Mouse (Mus musculus): ENCODE data around the gene Thg1l. TPM values are rescaled to one million over a fixed set of nuclear protein-coding genes. Genes with fewer than 3 reads are reported as not detected.

Thg1l gene
- polyA plus RNA-seq, 1 experiment from 2014 or later, result 9.8 TPM

- no peaks in the 10 kb centered on the region for H3K27me3 ChIP-seq (replicated peaks)
- WGBS, result 88% methylated on average over 2 of the region's 2 CpGs
These were observed 7.8 kb downstream of the Thg1l start for GRCm38 (mm10) chr11:45947491-45947890.

DNA sequence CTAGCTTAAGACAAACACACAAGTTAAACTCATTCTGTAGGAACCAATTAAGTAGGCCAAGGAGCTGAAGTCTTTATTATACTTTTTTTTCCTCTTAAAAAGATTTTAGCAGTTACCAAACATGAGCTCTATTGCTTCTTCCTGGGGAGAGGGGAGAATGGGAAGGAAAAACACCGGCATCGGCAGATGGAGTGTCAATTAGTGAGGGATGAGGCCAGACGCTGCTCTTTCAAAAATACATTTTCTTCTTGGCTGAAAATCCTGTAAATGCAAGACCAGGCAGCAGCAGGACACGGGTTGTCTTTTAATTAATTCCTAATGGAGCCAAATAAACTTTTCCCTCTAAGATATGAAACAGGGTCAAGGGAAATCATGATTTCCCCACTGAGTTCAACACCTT lies 8.5 kb downstream of the Thg1l start:
- H3K27ac ChIP-seq, result no peak overlapping the region
- no peak overlapping the region for H3K4me3 ChIP-seq
- peaks cover 19% of the 10 kb centered on the region; the same call in 1 of the 2 replicates for H3K36me3 ChIP-seq
- no peak overlapping the region for H3K9ac ChIP-seq
- no peaks in the 10 kb centered on the region for H3K9me3 ChIP-seq
- H3K4me1 ChIP-seq, result peaks cover 15% of the 10 kb centered on the region
- no peak for ATAC-seq (ENCODE audit: low FRiP score, low read depth)
- H3K27me3 ChIP-seq (replicated peaks), result no peaks in the 10 kb centered on the region
- H3K4me2 ChIP-seq (replicated peaks), result no peak overlapping the region
- 83% methylated on average over 4 of the region's 4 CpGs for WGBS

More at GRCm38 (mm10) chr11:45947491-45947890, 7.8 kb downstream of the Thg1l start:
- Histone ChIP-seq H3K4me3 (no peak overlapping the region), H3K4me2 (replicated peaks) (no peak overlapping the region), H3K9ac (no peak overlapping the region), H3K4me1 (peaks cover 15% of the 10 kb centered on the region), H3K27ac (no peak overlapping the region), H3K9me3 (no peaks in the 10 kb centered on the region), H3K36me3 (peaks cover 24% of the 10 kb centered on the region; the same call in 1 of the 2 replicates)
- no peak for ATAC-seq (ENCODE audit: low FRiP score, low read depth)

DNA sequence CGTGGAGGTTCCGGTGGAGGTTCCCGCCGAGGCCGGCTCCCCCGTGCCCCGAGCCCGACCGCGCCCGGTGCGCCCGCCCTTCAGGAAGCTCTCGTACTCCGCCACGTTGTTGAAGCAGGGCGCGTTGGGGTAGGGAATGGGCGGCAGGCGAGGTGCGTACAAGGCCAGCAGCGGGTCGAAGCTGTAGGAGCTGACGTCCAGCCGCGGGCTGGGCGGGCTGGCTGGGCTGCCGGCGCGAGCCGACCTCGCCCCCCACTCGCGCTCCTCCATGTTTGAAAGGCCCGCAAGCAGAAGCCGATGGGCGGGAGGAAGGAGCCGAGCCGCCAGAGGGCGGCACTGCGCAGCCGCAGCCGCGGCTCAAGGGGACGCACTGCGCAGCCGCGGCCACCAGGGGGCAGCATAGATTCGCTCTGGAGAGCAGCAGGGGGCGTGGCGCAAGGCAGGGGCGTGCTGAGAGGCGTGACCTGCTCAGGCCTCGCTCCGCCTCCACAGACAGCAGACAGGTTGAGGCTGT lies 10.6 kb downstream of the Thg1l start, which contains the start of gene Lsm11:
Gene Lsm11 (minus strand): TSS at position 293 of the 514 bp plus-strand sequence.
- peak within 1 kb of the TSS; percentile 79 for H3K9ac ChIP-seq
- WGBS, result under 1% methylated on average over 53 of the region's 55 CpGs
- peaks cover 16% of the 10 kb centered on the region; the same call in 1 of the 2 replicates for H3K36me3 ChIP-seq
- H3K9me3 ChIP-seq, result no peaks in the 10 kb centered on the region
- ATAC-seq (ENCODE audit: low FRiP score, low read depth), result peak; percentile 90
- no peak within 1 kb of the TSS for H3K27ac ChIP-seq
- peak within 1 kb of the TSS; percentile 86 for H3K4me3 ChIP-seq
- peaks cover 15% of the 10 kb centered on the region for H3K4me1 ChIP-seq
- H3K27me3 ChIP-seq (replicated peaks), result no peaks in the 10 kb centered on the region
- peak within 1 kb of the TSS; percentile 88 for H3K4me2 ChIP-seq (replicated peaks)

DNA sequence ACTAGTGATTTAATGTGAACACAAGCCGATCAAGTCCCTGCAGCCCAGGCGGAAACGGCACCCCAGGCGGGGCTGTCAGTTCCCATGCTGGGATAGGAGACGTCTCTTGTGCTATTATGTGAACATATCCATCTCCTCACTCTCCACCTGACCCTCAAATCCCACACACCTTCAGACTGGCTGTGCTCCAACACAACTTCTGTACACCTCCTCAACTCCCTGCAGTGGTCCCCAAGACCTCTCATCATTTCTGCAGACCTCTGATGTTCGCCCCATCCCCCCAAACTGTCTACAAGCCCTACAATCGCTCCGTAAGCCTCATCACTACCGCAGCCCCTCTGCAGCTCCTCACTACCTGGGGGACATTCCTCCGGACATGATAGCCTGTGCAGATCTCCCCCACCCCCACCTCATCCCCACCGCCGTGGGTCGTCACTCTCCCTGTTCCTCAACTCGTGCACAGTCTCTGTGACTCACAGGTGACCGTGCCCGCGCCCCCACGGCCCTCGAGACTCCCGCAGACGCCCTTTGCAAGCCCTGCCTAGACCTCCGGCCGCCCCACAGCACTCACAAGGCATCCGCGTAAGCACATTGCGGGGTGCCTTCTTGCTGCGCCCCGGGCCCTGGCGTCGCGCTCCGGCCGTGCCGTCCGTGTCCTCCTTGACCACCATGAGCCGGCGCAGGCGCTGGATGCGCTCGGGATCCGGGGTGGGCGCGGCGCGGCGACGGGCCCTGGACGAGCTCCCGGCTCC lies 11.2 kb downstream of the Thg1l start:
- Histone ChIP-seq H3K27me3 (replicated peaks) (no peaks in the 10 kb centered on the region), H3K9ac (peak overlapping the region; percentile 79), H3K4me3 (peak overlapping the region; percentile 86), H3K36me3 (peaks cover 10% of the 10 kb centered on the region; the same call in 1 of the 2 replicates), H3K4me1 (peaks cover 15% of the 10 kb centered on the region), H3K4me2 (replicated peaks) (peak overlapping the region; percentile 88), H3K9me3 (no peaks in the 10 kb centered on the region), H3K27ac (no peak overlapping the region)
- ATAC-seq (ENCODE audit: low FRiP score, low read depth), result peak; percentile 74
- under 1% methylated on average over 49 of the region's 49 CpGs for WGBS

GRCm38 (mm10) chr11:45943108-45943705 lies 12.1 kb downstream of the Thg1l start:
- Histone ChIP-seq H3K27me3 (replicated peaks) (no peaks in the 10 kb centered on the region), H3K36me3 (peaks cover 7% of the 10 kb centered on the region; the same call in 1 of the 2 replicates), H3K27ac (no peak overlapping the region), H3K9ac (peak overlapping the region; percentile 79), H3K4me2 (replicated peaks) (peak overlapping the region; percentile 88), H3K9me3 (no peaks in the 10 kb centered on the region), H3K4me3 (peak overlapping the region; percentile 86), H3K4me1 (peaks cover 15% of the 10 kb centered on the region)
- ATAC-seq (ENCODE audit: low FRiP score, low read depth), result no peak
- 66% methylated on average over 7 of the region's 7 CpGs for WGBS

GRCm38 (mm10) chr11:45942281-45942680 lies 13.0 kb downstream of the Thg1l start:
- Histone ChIP-seq H3K36me3 (peaks cover 4% of the 10 kb centered on the region; the same call in 1 of the 2 replicates), H3K9ac (no peak overlapping the region), H3K4me3 (no peak overlapping the region), H3K4me2 (replicated peaks) (no peak overlapping the region), H3K9me3 (no peaks in the 10 kb centered on the region), H3K27me3 (replicated peaks) (no peaks in the 10 kb centered on the region), H3K4me1 (peaks cover 15% of the 10 kb centered on the region), H3K27ac (no peak overlapping the region)
- 95% methylated on average over 7 of the region's 7 CpGs for WGBS
- no peak for ATAC-seq (ENCODE audit: low FRiP score, low read depth)

- H3K4me2 ChIP-seq (replicated peaks), result no peak overlapping the region
- H3K27me3 ChIP-seq (replicated peaks), result no peaks in the 10 kb centered on the region
- no peaks in the 10 kb centered on the region for H3K9me3 ChIP-seq
- no peak overlapping the region for H3K27ac ChIP-seq
- 93% methylated on average over 8 of the region's 8 CpGs for WGBS
- H3K36me3 ChIP-seq, result peaks cover 33% of the 10 kb centered on the region
- no peak overlapping the region for H3K9ac ChIP-seq
- no peak for ATAC-seq (ENCODE audit: low FRiP score, low read depth)
- H3K4me3 ChIP-seq, result no peak overlapping the region
- H3K4me1 ChIP-seq, result peaks cover 13% of the 10 kb centered on the region
These were observed 16.4 kb downstream of the Thg1l start for GRCm38 (mm10) chr11:45938917-45939316.

DNA sequence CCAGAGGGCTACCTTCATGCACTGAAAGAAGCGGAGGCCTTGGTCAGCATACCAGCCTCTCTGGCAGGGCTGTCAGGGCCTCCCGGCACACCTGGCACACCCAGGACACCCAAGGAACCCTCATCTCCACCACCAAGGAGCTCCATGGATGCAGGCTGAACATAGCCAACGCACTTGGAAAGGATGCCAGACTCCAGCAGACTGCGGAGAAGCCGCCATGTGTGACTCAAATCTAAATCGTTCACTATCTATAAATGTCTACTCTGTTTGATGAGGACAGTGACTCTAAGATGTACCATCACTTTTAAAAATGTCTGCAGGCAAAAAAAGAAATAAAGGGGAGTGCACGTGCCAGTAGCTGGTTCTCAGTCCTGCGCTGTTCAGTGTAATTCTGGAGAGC lies 17.8 kb downstream of the Thg1l start:
- WGBS, result 96% methylated on average over 8 of the region's 8 CpGs
- no peaks in the 10 kb centered on the region for H3K9me3 ChIP-seq
- no peaks in the 10 kb centered on the region for H3K27me3 ChIP-seq (replicated peaks)
- no peaks in the 10 kb centered on the region for H3K4me1 ChIP-seq
- H3K4me3 ChIP-seq, result no peak overlapping the region
- no peak overlapping the region for H3K9ac ChIP-seq
- no peak for ATAC-seq (ENCODE audit: low FRiP score, low read depth)
- H3K27ac ChIP-seq, result no peak overlapping the region
- H3K4me2 ChIP-seq (replicated peaks), result no peak overlapping the region
- H3K36me3 ChIP-seq, result peaks cover 46% of the 10 kb centered on the region

GRCm38 (mm10) chr11:45932771-45933170 lies 22.5 kb downstream of the Thg1l start:
- no peaks in the 10 kb centered on the region for H3K9me3 ChIP-seq
- no peak overlapping the region for H3K27ac ChIP-seq
- H3K4me2 ChIP-seq (replicated peaks), result no peak overlapping the region
- no peak overlapping the region for H3K4me3 ChIP-seq
- no peaks in the 10 kb centered on the region for H3K4me1 ChIP-seq
- no peak for ATAC-seq (ENCODE audit: low FRiP score, low read depth)
- H3K27me3 ChIP-seq (replicated peaks), result no peaks in the 10 kb centered on the region
- H3K9ac ChIP-seq, result no peak overlapping the region
- 90% methylated on average over 10 of the region's 10 CpGs for WGBS
- H3K36me3 ChIP-seq, result peaks cover 50% of the 10 kb centered on the region

- Histone ChIP-seq H3K9me3 (no peaks in the 10 kb centered on the region), H3K36me3 (peaks cover 27% of the 10 kb centered on the region), H3K4me2 (replicated peaks) (no peak overlapping the region), H3K27ac (no peak overlapping the region), H3K9ac (no peak overlapping the region), H3K27me3 (replicated peaks) (no peaks in the 10 kb centered on the region), H3K4me3 (no peak overlapping the region), H3K4me1 (no peaks in the 10 kb centered on the region)
- no peak for ATAC-seq (ENCODE audit: low FRiP score, low read depth)
- WGBS, result 87% methylated on average over 10 of the region's 10 CpGs
These were observed 25.8 kb downstream of the Thg1l start for GRCm38 (mm10) chr11:45929541-45929940.

GRCm38 (mm10) chr11:45927456-45927855 lies 27.8 kb downstream of the Thg1l start:
- H3K4me1 ChIP-seq, result no peaks in the 10 kb centered on the region; the same call in 1 of the 2 replicates
- no peak overlapping the region for H3K27ac ChIP-seq
- ATAC-seq (ENCODE audit: low FRiP score, low read depth), result no peak
- peaks cover 8% of the 10 kb centered on the region for H3K36me3 ChIP-seq
- no peaks in the 10 kb centered on the region for H3K27me3 ChIP-seq (replicated peaks)
- H3K4me2 ChIP-seq (replicated peaks), result no peak overlapping the region
- no peak overlapping the region for H3K4me3 ChIP-seq
- no peaks in the 10 kb centered on the region for H3K9me3 ChIP-seq
- no peak overlapping the region for H3K9ac ChIP-seq
- WGBS, result 67% methylated on average over 5 of the region's 5 CpGs

- H3K9ac ChIP-seq, result peak overlapping the region; percentile 51; the same call in 1 of the 2 replicates
- H3K4me1 ChIP-seq, result no peaks in the 10 kb centered on the region; the same call in none of the 2 replicates
- H3K4me2 ChIP-seq (replicated peaks), result peak overlapping the region; percentile 62
- peak overlapping the region; percentile 30 for H3K4me3 ChIP-seq
- no peaks in the 10 kb centered on the region for H3K9me3 ChIP-seq
- no peak overlapping the region for H3K27ac ChIP-seq
- no peaks in the 10 kb centered on the region for H3K27me3 ChIP-seq (replicated peaks)
- WGBS, result under 1% methylated on average over 9 of the region's 9 CpGs
- H3K36me3 ChIP-seq, result peaks cover 4% of the 10 kb centered on the region
- ATAC-seq (ENCODE audit: low FRiP score, low read depth), result peak; percentile 82
These were observed 28.6 kb downstream of the Thg1l start for GRCm38 (mm10) chr11:45926640-45927082.

All from neural tube, embryonic 12.5 days (tissue).